Mouse (Mus musculus) embryonic facial prominence, embryonic 12.5 days (tissue): ENCODE data around the gene Svs5. TPM values are rescaled to one million over a fixed set of nuclear protein-coding genes. Genes with fewer than 3 reads are reported as not detected.

ENCODE experiments used
- ATAC-seq: fragments of 200-750 bp; cut with Nextera tagmentation; 2 replicates; pipeline ENCODE4 v1.8.0; 2017; ENCODE audit not compliant: insufficient number of reproducible peaks, insufficient read depth, low FRiP score, low TSS enrichment
- H3K27ac ChIP-seq: fragments of 300-500 bp; sonication (generic); 2 replicates; pipeline ENCODE4 v1.5.1; 2016; ENCODE audit warnings: mild to moderate bottlenecking
- H3K27me3 ChIP-seq: fragments of 300-500 bp; sonication (generic); 2 replicates; pipeline ENCODE4 v1.6.1; 2016; ENCODE audit warnings: mild to moderate bottlenecking, moderate library complexity
- H3K36me3 ChIP-seq: fragments of 300-500 bp; sonication (generic); 2 replicates; pipeline ENCODE4 v1.6.1; 2016; ENCODE audit warnings: mild to moderate bottlenecking
- H3K4me1 ChIP-seq: fragments of 300-500 bp; sonication (generic); 2 replicates; pipeline ENCODE4 v1.6.1; 2016
- H3K4me2 ChIP-seq: fragments of 300-500 bp; sonication (generic); replicated peaks from 2 replicates; pipeline ENCODE4 v1.6.1; 2016; ENCODE audit warnings: mild to moderate bottlenecking, moderate library complexity
- H3K4me3 ChIP-seq: fragments of 300-500 bp; sonication (generic); 2 replicates; pipeline ENCODE4 v1.5.1; 2016; ENCODE audit warnings: mild to moderate bottlenecking
- H3K9ac ChIP-seq: fragments of 300-500 bp; sonication (generic); 2 replicates; pipeline ENCODE4 v1.6.1; 2016; ENCODE audit warnings: mild to moderate bottlenecking, moderate library complexity
- H3K9me3 ChIP-seq: fragments of 300-500 bp; sonication (generic); 2 replicates; pipeline ENCODE4 v1.6.1; 2016; ENCODE audit warnings: mild to moderate bottlenecking, moderate library complexity
- WGBS: fragments of 180-500 bp; shearing (Covaris S2); methylation state at CpG from one replicate; pipeline ENCODE4 v1.1.7; 2016; 5-methylcytosine and 5-hydroxymethylcytosine counted together
- polyA plus RNA-seq: library from polyadenylated mRNA; unstranded; fragments of >200 nt; fragmentation: Nextera tagmentation; extraction: Ambion mirVana; gene quantifications from 2 replicates; pipeline ENCODE4 v1.2.1, GENCODE M21; 2016

The Svs5 gene
- polyA plus RNA-seq, 1 experiment from 2014 or later, result not detected

DNA sequence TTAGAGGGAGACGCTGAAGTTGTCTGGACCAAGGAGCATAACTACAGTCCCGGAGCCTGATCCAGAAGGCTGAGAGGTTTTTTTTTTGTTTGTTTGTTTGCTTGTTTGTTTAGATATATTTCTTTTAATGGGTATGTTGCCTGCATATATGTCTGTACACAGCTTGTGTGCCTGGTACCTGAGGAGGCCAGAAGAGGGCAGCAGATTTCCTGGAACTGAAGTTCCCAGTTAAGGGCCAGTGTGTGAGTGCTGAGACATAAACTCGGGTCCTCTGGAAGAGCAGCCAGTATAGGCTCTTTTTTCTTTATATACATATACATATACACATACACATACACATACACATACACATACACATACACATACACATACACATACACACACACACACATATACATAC lies 25.8 kb downstream of the Svs5 start:
- Histone ChIP-seq H3K27me3 (peaks cover 4% of the 10 kb centered on the region; the same call in 1 of the 2 replicates), H3K4me1 (no peaks in the 10 kb centered on the region), H3K36me3 (no peaks in the 10 kb centered on the region), H3K4me3 (no peak overlapping the region), H3K9ac (no peak overlapping the region), H3K4me2 (no peak overlapping the region), H3K27ac (no peak overlapping the region), H3K9me3 (no peaks in the 10 kb centered on the region)
- 80% methylated on average over 3 of the region's 3 CpGs for WGBS
- ATAC-seq, result no peak

DNA sequence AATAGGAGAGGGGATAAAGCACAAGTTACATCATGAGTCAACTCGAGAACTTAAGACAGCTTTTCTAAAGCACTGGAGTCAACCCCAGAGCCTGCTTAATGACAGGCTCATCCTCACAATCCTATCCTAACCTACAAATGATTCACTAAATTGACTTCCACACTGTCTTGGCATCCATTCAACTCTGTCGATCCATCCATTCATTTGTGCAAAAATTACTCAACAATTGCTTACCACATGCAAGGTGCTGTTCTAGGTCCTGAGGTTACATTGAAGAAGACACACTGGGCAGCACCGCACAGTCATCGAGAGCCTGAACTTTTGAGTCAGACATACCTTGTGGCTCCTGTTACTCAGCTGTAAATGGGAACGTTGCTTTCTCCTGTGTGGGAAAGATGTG lies 26.5 kb downstream of the Svs5 start:
- Histone ChIP-seq H3K27me3 (peaks cover 4% of the 10 kb centered on the region; the same call in 1 of the 2 replicates), H3K27ac (no peak overlapping the region), H3K9ac (no peak overlapping the region), H3K36me3 (no peaks in the 10 kb centered on the region), H3K4me2 (no peak overlapping the region), H3K9me3 (no peaks in the 10 kb centered on the region), H3K4me1 (no peaks in the 10 kb centered on the region), H3K4me3 (no peak overlapping the region)
- ATAC-seq, result no peak
- WGBS, result 88% methylated on average over 5 of the region's 5 CpGs

DNA sequence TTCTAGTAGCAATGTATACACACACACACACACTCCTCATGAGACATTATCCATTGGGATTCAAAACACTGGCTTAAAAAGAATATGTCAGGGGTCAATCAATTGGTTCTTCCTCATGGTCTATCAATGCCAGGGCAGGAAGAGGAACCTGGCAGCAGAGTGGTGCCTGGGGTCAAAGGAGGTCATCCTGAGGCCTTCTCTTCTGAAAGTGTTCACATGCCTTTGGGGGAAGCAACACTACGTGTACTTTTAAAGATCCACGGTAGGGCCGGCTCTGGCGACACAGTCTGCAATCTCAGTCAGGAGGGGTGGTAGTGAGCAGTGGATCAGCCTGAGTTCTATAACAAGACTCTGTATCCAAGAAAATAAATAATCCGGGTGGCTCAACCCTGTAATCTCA lies 27.1 kb downstream of the Svs5 start:
- Histone ChIP-seq H3K36me3 (no peaks in the 10 kb centered on the region), H3K4me2 (no peak overlapping the region), H3K9me3 (no peaks in the 10 kb centered on the region), H3K9ac (no peak overlapping the region), H3K4me3 (no peak overlapping the region), H3K27me3 (peaks cover 4% of the 10 kb centered on the region; the same call in 1 of the 2 replicates), H3K27ac (no peak overlapping the region), H3K4me1 (no peaks in the 10 kb centered on the region)
- WGBS, result 61% methylated on average over 5 of the region's 5 CpGs
- ATAC-seq, result no peak

GRCm38 (mm10) chr2:164360974-164361657 lies 28.6 kb downstream of the Svs5 start:
- H3K9me3 ChIP-seq, result no peaks in the 10 kb centered on the region
- H3K4me2 ChIP-seq, result no peak overlapping the region
- peaks cover 4% of the 10 kb centered on the region; the same call in 1 of the 2 replicates for H3K27me3 ChIP-seq
- H3K4me3 ChIP-seq, result no peak overlapping the region
- 36% methylated on average over 13 of the region's 13 CpGs for WGBS
- H3K36me3 ChIP-seq, result no peaks in the 10 kb centered on the region
- H3K4me1 ChIP-seq, result no peaks in the 10 kb centered on the region
- no peak overlapping the region for H3K27ac ChIP-seq
- H3K9ac ChIP-seq, result no peak overlapping the region
- ATAC-seq, result no peak

- H3K27ac ChIP-seq, result no peak overlapping the region
- no peak overlapping the region for H3K4me3 ChIP-seq
- no peak for ATAC-seq
- H3K4me1 ChIP-seq, result no peaks in the 10 kb centered on the region
- H3K9me3 ChIP-seq, result no peaks in the 10 kb centered on the region
- H3K9ac ChIP-seq, result no peak overlapping the region
- 58% methylated on average over 3 of the region's 3 CpGs for WGBS
- no peak overlapping the region for H3K4me2 ChIP-seq
- no peaks in the 10 kb centered on the region for H3K36me3 ChIP-seq
- H3K27me3 ChIP-seq, result peaks cover 4% of the 10 kb centered on the region; the same call in 1 of the 2 replicates
Observed at GRCm38 (mm10) chr2:164366947-164367346, 34.4 kb downstream of the Svs5 start.

- Histone ChIP-seq H3K9ac (no peak overlapping the region), H3K4me1 (no peaks in the 10 kb centered on the region), H3K27ac (no peak overlapping the region), H3K4me3 (no peak overlapping the region), H3K27me3 (no peaks in the 10 kb centered on the region), H3K36me3 (no peaks in the 10 kb centered on the region), H3K4me2 (no peak overlapping the region), H3K9me3 (no peaks in the 10 kb centered on the region)
- no peak for ATAC-seq
- 85% methylated on average over 6 of the region's 6 CpGs for WGBS
Observed at GRCm38 (mm10) chr2:164368620-164369105, 36.1 kb downstream of the Svs5 start.

DNA sequence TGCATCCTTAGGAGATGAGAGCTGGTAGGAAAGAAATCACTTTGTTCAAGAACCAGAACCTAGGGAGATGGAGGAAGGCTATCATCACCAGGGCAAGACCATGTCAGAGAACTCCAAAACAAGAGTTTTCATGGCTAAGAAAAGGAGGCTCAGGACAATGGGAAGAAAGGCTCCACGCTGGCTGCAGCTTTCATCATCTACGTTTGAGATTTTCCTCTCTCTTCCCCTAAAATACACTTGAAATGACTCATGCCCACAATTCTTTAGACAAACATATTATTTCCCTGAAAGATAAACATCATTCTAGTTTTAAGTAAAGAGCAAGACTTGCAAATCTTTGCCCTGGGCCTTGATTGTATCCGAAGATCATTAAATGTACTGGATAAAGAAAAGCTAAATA lies 38.8 kb downstream of the Svs5 start:
- Histone ChIP-seq H3K36me3 (no peaks in the 10 kb centered on the region), H3K4me2 (no peak overlapping the region), H3K9ac (no peak overlapping the region), H3K4me1 (no peaks in the 10 kb centered on the region), H3K9me3 (no peaks in the 10 kb centered on the region), H3K27me3 (no peaks in the 10 kb centered on the region), H3K4me3 (no peak overlapping the region), H3K27ac (no peak overlapping the region)
- WGBS, result 79% methylated on average over 3 of the region's 3 CpGs
- no peak for ATAC-seq

GRCm38 (mm10) chr2:164372408-164373053 lies 40.0 kb downstream of the Svs5 start:
- H3K27me3 ChIP-seq, result no peaks in the 10 kb centered on the region
- H3K36me3 ChIP-seq, result no peaks in the 10 kb centered on the region
- H3K9me3 ChIP-seq, result no peaks in the 10 kb centered on the region
- H3K27ac ChIP-seq, result no peak overlapping the region
- H3K4me2 ChIP-seq, result no peak overlapping the region
- 32% methylated on average over 3 of the region's 3 CpGs for WGBS
- H3K4me1 ChIP-seq, result no peaks in the 10 kb centered on the region
- ATAC-seq, result no peak
- H3K4me3 ChIP-seq, result no peak overlapping the region
- H3K9ac ChIP-seq, result no peak overlapping the region

- Histone ChIP-seq H3K27me3 (no peaks in the 10 kb centered on the region), H3K4me3 (no peak overlapping the region), H3K9ac (no peak overlapping the region), H3K36me3 (no peaks in the 10 kb centered on the region), H3K4me2 (no peak overlapping the region), H3K9me3 (no peaks in the 10 kb centered on the region), H3K4me1 (no peaks in the 10 kb centered on the region), H3K27ac (no peak overlapping the region)
- 60% methylated on average over 4 of the region's 4 CpGs for WGBS
- no peak for ATAC-seq
Observed at GRCm38 (mm10) chr2:164373187-164373586, 40.6 kb downstream of the Svs5 start.

DNA sequence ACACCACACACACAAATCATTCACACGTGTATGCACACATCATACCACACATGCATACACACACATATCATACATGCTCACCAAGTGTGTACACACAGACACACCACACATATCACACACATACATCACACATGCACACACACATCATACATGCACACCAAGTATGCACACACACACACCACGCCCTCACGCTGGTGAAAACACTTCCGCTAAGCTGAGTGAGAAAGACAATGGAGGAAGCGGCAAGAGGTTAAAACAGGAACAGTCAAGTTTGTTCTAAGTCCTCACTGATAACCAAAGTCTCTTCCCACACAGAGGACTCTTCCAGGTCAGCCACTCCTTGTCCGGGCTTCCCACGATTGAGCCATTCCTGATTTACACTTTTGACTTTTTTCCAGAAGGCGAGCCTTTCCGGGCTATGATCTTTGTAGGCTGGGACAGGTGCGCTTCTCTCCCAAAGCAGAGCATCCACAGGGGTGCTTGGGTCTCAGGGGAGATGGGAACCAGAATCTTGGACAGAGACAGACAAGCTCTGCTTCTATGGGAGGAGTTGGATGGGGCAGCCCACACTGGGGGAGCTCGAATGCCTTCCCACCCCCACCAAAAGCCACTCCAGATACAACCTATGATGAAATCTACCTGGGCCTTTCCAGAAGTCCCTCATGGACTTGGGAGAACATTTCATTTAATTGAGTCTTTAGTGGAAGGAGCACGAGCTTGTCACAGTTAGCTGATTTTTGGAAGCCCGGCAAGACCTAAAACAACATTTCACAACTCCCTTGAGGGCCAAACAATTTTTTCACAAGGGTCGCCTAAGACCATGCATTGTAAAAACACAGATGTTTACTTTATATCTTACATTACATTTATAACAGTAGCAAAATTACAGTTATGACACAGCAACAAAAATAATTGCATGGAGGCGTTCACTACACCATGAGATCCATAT lies 45.2 kb downstream of the Svs5 start:
- WGBS, result 82% methylated on average over 15 of the region's 15 CpGs
- Histone ChIP-seq H3K27ac (no peak overlapping the region), H3K4me3 (no peak overlapping the region), H3K36me3 (no peaks in the 10 kb centered on the region), H3K27me3 (no peaks in the 10 kb centered on the region), H3K9me3 (no peaks in the 10 kb centered on the region), H3K4me2 (no peak overlapping the region), H3K9ac (no peak overlapping the region), H3K4me1 (no peaks in the 10 kb centered on the region)
- no peak for ATAC-seq

DNA sequence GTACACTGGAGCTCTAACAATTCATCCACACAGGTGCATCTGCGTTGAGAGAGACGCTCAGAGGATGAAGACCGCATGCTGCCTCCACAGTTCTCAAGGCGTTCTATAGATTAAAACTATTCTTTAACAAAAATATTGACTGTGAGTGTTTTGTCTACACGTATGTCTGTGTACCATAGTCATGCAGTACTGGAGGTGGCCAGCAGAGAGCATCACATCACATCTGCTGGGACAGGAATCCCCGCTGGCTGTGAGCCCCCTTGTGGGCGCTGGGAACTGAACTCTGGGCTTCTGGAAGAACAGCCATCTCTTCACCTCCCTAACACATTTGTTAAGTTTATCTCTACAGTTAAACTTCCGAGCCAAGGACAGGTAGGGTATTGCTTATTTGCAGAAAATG lies 49.2 kb downstream of the Svs5 start:
- Histone ChIP-seq H3K27me3 (no peaks in the 10 kb centered on the region), H3K9ac (no peak overlapping the region), H3K4me1 (peaks cover 8% of the 10 kb centered on the region), H3K36me3 (no peaks in the 10 kb centered on the region), H3K4me3 (no peak overlapping the region), H3K27ac (no peak overlapping the region), H3K4me2 (no peak overlapping the region), H3K9me3 (no peaks in the 10 kb centered on the region)
- ATAC-seq, result no peak
- WGBS, result 76% methylated on average over 8 of the region's 8 CpGs
